Mouse (Mus musculus): ENCODE results near the gene Smim15.

- TF ChIP-seq MAFK (IDR thresholded peaks at IDR 0.05; ENCODE audit: insufficient read depth, low read depth, low read length) = no peak
- TF ChIP-seq CHD2 (IDR thresholded peaks at IDR 0.05; ENCODE audit: low read depth, low read length) = no peak
- no peak for TF ChIP-seq ZC3H11A (IDR thresholded peaks at IDR 0.05; ENCODE audit: borderline replicate concordance, low read depth, low read length)
Measured at GRCm38 (mm10) chr13:108094681-108095080, 50.4 kb downstream of the Smim15 start.

All from ES-E14 (cell line).